Mouse (Mus musculus) CH12.LX (cell line): ENCODE results near the gene Krtcap3. TPM values are rescaled to one million over a fixed set of nuclear protein-coding genes. Genes with fewer than 3 reads are reported as not detected.

Source experiments
- DNase-seq: peaks from one replicate; pipeline ENCODE4 v3.0.0-alpha.2; 2013; ENCODE audit errors: extremely low read depth
- H3K27ac ChIP-seq: 2 replicates; pipeline ENCODE4 v1.5.1; 2012; ENCODE audit warnings: low read depth, mild to moderate bottlenecking, control low read depth, moderate library complexity; ENCODE audit not compliant: insufficient read depth
- H3K27me3 ChIP-seq: replicated peaks from 2 replicates; pipeline ENCODE3; 2012; ENCODE audit warnings: inconsistent platforms
- H3K36me3 ChIP-seq, 2 experiments: replicated peaks in 1 of 2; 2 replicates each; pipeline versions ENCODE3 to v1.6.1; 2012; ENCODE audit warnings: inconsistent platforms in 1 of 2, low read length in 1 of 2, mild to moderate bottlenecking in 1 of 2, mixed read lengths in 1 of 2, moderate library complexity in 1 of 2; ENCODE audit not compliant: control insufficient read depth in 1 of 2, insufficient read depth in 1 of 2
- H3K4me1 ChIP-seq, 2 experiments: 2 replicates each; pipeline ENCODE4 v1.6.1; 2012; ENCODE audit warnings: inconsistent platforms in 1 of 2, moderate library complexity in 1 of 2; ENCODE audit not compliant: insufficient read depth in 2 of 2, control insufficient read depth in 1 of 2
- H3K4me2 ChIP-seq: 2 replicates; pipeline ENCODE4 v1.6.1; 2012; ENCODE audit warnings: low read depth, mild to moderate bottlenecking, control low read depth; ENCODE audit not compliant: poor library complexity, insufficient read depth, severe bottlenecking
- H3K4me3 ChIP-seq, 3 experiments: fragments of 150-350 bp in 1 of 3; sonication (generic) in 1 of 3; replicated peaks in 1 of 3; 2 replicates each; pipeline versions ENCODE3 to v1.5.1; 2011 to 2012; ENCODE audit warnings: low read depth in 2 of 3, low read length in 2 of 3, mild to moderate bottlenecking in 2 of 3, moderate library complexity in 2 of 3, control low read depth in 1 of 3, improper control_type of control experiment in 1 of 3, inconsistent platforms in 1 of 3, mixed read lengths in 1 of 3; ENCODE audit not compliant: poor library complexity in 1 of 3
- H3K79me2 ChIP-seq: replicated peaks from 2 replicates; pipeline ENCODE4 v1.6.1; 2012; ENCODE audit warnings: mild to moderate bottlenecking, moderate library complexity; ENCODE audit not compliant: control insufficient read depth, poor library complexity, insufficient read depth, severe bottlenecking; ENCODE audit errors: extremely low read depth
- H3K9ac ChIP-seq: 2 replicates; pipeline ENCODE4 v1.6.1; 2012; ENCODE audit warnings: low read depth, mild to moderate bottlenecking, control low read depth, moderate library complexity; ENCODE audit not compliant: insufficient read depth
- H3K9me3 ChIP-seq: replicated peaks from 2 replicates; pipeline ENCODE3; 2012; ENCODE audit warnings: low read length, inconsistent platforms, mixed read lengths
- CHD2 ChIP-seq: IDR thresholded peaks from 2 replicates; pipeline ENCODE4 v1.6.1; 2011; ENCODE audit warnings: low read length, improper control_type of control experiment
- E2F4 ChIP-seq: IDR thresholded peaks from 2 replicates; pipeline ENCODE4 v1.6.1; 2011; ENCODE audit warnings: low read depth, low read length, improper control_type of control experiment; ENCODE audit not compliant: insufficient replicate concordance
- ELF1 ChIP-seq: IDR thresholded peaks from 2 replicates; pipeline ENCODE4 v1.6.1; 2014; ENCODE audit warnings: low read depth, mild to moderate bottlenecking, inconsistent platforms, low read length, improper control_type of control experiment
- EP300 ChIP-seq: IDR thresholded peaks from 2 replicates; pipeline ENCODE4 v1.6.1; 2011; ENCODE audit warnings: low read length, improper control_type of control experiment
- HCFC1 ChIP-seq: IDR thresholded peaks from 2 replicates; pipeline ENCODE4 v1.6.1; 2012; ENCODE audit warnings: low read depth, mild to moderate bottlenecking, inconsistent platforms, low read length, improper control_type of control experiment
- IRF4 ChIP-seq: IDR thresholded peaks from 2 replicates; pipeline ENCODE4 v1.6.1; 2014; ENCODE audit warnings: low read depth, mild to moderate bottlenecking, inconsistent platforms, low read length, improper control_type of control experiment
- MAFK ChIP-seq: IDR thresholded peaks from 2 replicates; pipeline ENCODE4 v1.6.1; 2011; ENCODE audit warnings: low read length, improper control_type of control experiment; ENCODE audit not compliant: insufficient replicate concordance
- MAX ChIP-seq: IDR thresholded peaks from 2 replicates; pipeline ENCODE4 v1.6.1; 2011; ENCODE audit warnings: low read length, improper control_type of control experiment
- MAZ ChIP-seq: IDR thresholded peaks from 2 replicates; pipeline ENCODE4 v1.6.1; 2012; ENCODE audit warnings: low read depth, mild to moderate bottlenecking, inconsistent platforms, low read length, improper control_type of control experiment, moderate library complexity
- NRF1 ChIP-seq: IDR thresholded peaks from 2 replicates; pipeline ENCODE4 v1.6.1; 2014; ENCODE audit warnings: low read depth, mild to moderate bottlenecking, inconsistent platforms, low read length, improper control_type of control experiment, moderate library complexity
- POLR2A ChIP-seq: IDR thresholded peaks from 2 replicates; pipeline ENCODE4 v1.6.1; 2011; ENCODE audit warnings: low read depth, mild to moderate bottlenecking, improper control_type of control experiment, low read length
- RAD21 ChIP-seq: IDR thresholded peaks from 2 replicates; pipeline ENCODE4 v1.6.1; 2011; ENCODE audit warnings: low read depth, mild to moderate bottlenecking, low read length, improper control_type of control experiment, moderate library complexity
- SIN3A ChIP-seq: IDR thresholded peaks from 2 replicates; pipeline ENCODE4 v1.6.1; 2012; ENCODE audit warnings: low read length, improper control_type of control experiment, inconsistent platforms
- TBP ChIP-seq: conservative IDR thresholded peaks from 2 replicates; pipeline ENCODE4 v1.6.1; 2011; ENCODE audit warnings: low read depth, low read length, improper control_type of control experiment
- TCF12 ChIP-seq: IDR thresholded peaks from 2 replicates; pipeline ENCODE4 v1.6.1; 2014; ENCODE audit warnings: low read depth, mild to moderate bottlenecking, inconsistent platforms, low read length, improper control_type of control experiment
- USF1 ChIP-seq: IDR thresholded peaks from 2 replicates; pipeline ENCODE4 v1.6.1; 2014; ENCODE audit warnings: low read depth, mild to moderate bottlenecking, inconsistent platforms, low read length, improper control_type of control experiment
- USF2 ChIP-seq: conservative IDR thresholded peaks from 2 replicates; pipeline ENCODE4 v1.6.1; 2011; ENCODE audit warnings: low read depth, low read length, improper control_type of control experiment
- ZKSCAN1 ChIP-seq: IDR thresholded peaks from 2 replicates; pipeline ENCODE4 v1.6.1; 2012; ENCODE audit warnings: low read depth, inconsistent platforms, low read length, improper control_type of control experiment, borderline replicate concordance
- ZMIZ1 ChIP-seq: IDR thresholded peaks from 2 replicates; pipeline ENCODE4 v1.6.1; 2012; ENCODE audit warnings: low read depth, mild to moderate bottlenecking, inconsistent platforms, low read length, improper control_type of control experiment
- ZNF384 ChIP-seq: IDR thresholded peaks from 2 replicates; pipeline ENCODE4 v1.6.1; 2012; ENCODE audit warnings: low read depth, low read length, improper control_type of control experiment, inconsistent platforms
- dilution Hi-C: fragments of 300-500 bp; cut with MboI; formaldehyde crosslinking; loops from 2 replicates; pipeline ENCODE4 v1.14.3; 2020; ENCODE audit warnings: low sequenced_read_pairs; ENCODE audit not compliant: extremely low pct_unique_long_range_greater_than_20kb, extremely low pct_ligation_motif_present
- in situ Hi-C: fragments of 300-500 bp; cut with MboI; formaldehyde crosslinking; loops from 3 replicates; pipeline ENCODE4 v1.14.3; 2019; ENCODE audit warnings: low sequenced_read_pairs, low pct_ligation_motif_present, low pct_unique_long_range_greater_than_20kb, mixed read lengths
- polyA plus RNA-seq: library from polyadenylated mRNA; unstranded; fragments of >175 nt; gene quantifications from 2 replicates; pipeline ENCODE4 v1.2.1, GENCODE M21; 2012; ENCODE audit warnings: low read depth; ENCODE audit not compliant: insufficient read length
- total RNA-seq, 2 experiments: library from RNA; depleted of rRNA; stranded (reverse); fragments of 300-350 nt in 1 of 2; fragments of >200 nt in 1 of 2; gene quantifications; 2 replicates each; pipeline ENCODE4 v1.2.3; 2012 to 2014

The Krtcap3 gene
- total and polyA plus RNA-seq, 3 experiments, result 8.6 to 14.1 (median 9.8) TPM

DNA sequence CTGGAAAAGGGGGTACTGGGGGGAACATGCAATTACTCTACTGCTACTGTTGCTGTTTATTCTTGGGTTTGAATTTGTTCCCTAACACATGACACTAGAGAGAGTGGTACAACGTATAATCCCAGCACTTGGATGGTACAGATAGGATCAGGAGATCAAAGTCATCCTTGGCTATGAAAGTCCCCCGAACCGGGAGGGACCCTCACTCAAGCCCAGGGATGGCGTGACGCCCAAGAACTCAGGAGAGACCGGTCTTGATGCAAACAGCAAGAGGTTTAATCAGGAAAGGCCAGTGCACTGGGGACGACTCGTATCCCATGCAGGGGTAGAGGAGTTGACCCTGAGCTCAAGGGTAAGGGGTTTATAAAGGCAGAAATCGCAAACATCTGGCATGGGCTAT, 28.8 kb upstream of the Krtcap3 start:
- Histone ChIP-seq H3K9ac (no peak overlapping the region), H3K27me3 (no peaks in the 10 kb centered on the region), H3K4me3 (no peak overlapping the region), H3K79me2 (peaks cover 24% of the 10 kb centered on the region), H3K4me2 (no peak overlapping the region), H3K4me1 (peaks cover 0 to 7% of the 10 kb centered on the region in 2 experiments; a peak in 2 of 4 replicates), H3K27ac (no peak overlapping the region), H3K36me3 (no peaks in the 10 kb centered on the region), H3K9me3 (no peaks in the 10 kb centered on the region)
- TF ChIP-seq TCF12 (no peak), EP300 (no peak), NRF1 (no peak), MAFK (no peak), ZNF384 (no peak)
- dilution Hi-C loops (no loop called here), in situ Hi-C loops (no loop called here)
- DNase-seq, result no peak

DNA sequence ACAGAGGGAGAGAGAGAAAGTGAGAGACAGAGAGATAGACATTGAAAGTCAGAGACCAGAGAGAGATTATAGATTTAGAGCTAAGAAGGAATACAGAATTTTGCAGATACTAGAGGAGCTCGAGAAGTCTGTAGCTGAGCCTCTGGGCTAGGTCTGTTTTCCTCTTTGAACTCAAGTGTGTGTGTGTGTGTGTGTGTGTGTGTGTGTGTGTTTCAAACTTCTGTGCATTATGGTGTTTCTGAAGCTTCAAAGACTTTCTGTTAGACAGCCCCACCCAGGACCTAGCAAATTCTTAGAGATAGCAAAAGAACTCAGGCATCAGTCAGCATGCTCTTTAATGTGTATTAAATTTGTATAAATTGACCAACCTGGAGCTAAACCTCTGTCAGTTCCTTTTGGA, 24.9 kb upstream of the Krtcap3 start:
- in situ Hi-C loops, result no loop called here
- Histone ChIP-seq H3K9ac (no peak overlapping the region), H3K79me2 (no peaks in the 10 kb centered on the region), H3K27me3 (no peaks in the 10 kb centered on the region), H3K4me2 (no peak overlapping the region), H3K4me1 (no peaks in the 10 kb centered on the region)
- DNase-seq, result no peak
- dilution Hi-C loops, result no loop called here
- TF ChIP-seq MAFK (no peak), ZNF384 (no peak), EP300 (no peak), ZKSCAN1 (no peak), CHD2 (no peak), RAD21 (no peak), MAZ (no peak), POLR2A (no peak), E2F4 (no peak), ELF1 (no peak), TCF12 (no peak), MAX (no peak), USF1 (no peak), SIN3A (no peak), IRF4 (no peak), TBP (no peak), NRF1 (no peak), USF2 (no peak), HCFC1 (no peak), ZMIZ1 (no peak)
- TF ChIP-seq, all 38 proteins: peak for 0
- Histone ChIP-seq H3K36me3 (no peaks in the 10 kb centered on the region), H3K27ac (no peak overlapping the region), H3K4me3 (no peak overlapping the region), H3K9me3 (no peaks in the 10 kb centered on the region)
